Mouse (Mus musculus): Measurements from ENCODE around the gene Cdc42.

DNA sequence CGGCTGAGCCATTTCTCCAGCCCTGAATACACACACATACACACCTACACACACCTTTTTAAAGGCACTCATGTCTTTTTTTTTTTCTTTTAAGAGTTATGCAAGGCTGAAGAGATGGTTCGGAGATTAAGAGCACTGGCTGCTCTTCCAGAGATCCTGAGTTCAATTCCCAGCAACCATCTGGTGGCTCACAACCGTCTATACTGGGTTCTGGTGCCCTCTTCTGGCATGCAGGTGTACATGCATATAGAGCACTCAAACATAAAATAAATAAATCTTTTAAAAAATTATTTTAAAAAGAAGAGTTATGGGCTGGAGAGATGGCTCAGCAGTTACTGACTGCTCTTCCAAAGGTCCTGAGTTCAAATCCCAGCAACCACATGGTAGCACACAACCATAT lies 33.8 kb upstream of the Cdc42 start:
- TF ChIP-seq CTCF (IDR thresholded peaks at IDR 0.05; ENCODE audit: low read depth) (peak; percentile 54), EP300 (IDR thresholded peaks at IDR 0.05; ENCODE audit: low read depth) (no peak)

Data from liver, embryonic 14.5 days (tissue).